Mouse (Mus musculus) c-Kit-positive CD71-positive TER-119-negative erythroid progenitor cells, embryonic 14.5 days (primary cell): ENCODE data around the gene Gas1.

Experiments used
- DNase-seq: peaks from one replicate; pipeline ENCODE4 v3.0.0-alpha.2; 2013; ENCODE audit warnings: low read depth

Gene Gas1

DNA sequence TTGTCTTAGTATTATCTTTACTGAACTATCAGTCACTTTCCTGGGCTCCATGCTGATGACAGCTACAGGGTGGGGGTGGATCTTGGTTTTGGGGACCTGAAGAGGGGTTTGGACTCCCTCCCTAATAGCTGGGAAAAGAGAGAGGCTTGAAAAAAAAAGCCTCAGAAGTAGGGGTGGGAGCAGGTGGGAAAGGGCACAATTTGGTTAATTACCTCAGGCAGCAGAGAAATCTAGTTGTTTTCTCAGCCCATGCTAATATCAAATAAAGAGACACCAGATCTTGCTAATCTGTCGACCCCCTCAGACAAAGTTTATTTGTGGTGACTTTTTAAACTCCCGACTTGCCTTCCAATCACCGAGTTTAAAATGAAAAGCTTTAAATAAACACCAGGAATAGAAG lies 4.0 kb downstream of the Gas1 start:
- no peak for DNase-seq

DNA sequence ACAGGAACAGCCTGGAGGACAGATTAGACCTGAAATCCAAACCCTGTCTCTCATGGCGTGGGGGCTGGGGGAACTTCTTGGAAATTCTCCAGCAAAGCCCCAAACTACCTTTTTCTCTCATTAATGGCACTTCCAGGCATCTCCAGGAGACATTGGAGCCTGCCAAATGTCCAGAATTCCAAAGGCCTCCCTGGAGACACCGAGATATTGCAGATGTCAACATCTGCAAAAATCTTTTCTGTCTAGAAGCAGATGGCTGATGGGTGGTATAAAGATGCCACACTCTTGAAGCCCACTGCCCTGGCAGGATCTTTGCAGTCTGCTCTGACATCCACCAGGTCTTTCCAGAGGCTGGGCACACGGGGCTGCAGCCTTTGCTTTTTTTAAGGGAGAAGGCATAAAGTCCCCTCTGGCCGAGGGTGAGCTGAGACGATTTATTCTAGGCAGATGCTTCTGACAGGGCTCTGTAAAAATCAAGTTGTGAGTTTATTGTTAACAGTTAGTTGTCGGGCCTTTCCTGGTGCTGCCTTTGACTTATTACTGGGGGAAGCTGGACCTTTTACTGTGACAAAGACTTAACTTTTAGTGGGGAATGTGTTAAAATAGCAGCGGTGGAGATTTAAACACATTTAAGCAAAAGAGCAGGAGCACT lies 4.7 kb downstream of the Gas1 start:
- no peak for DNase-seq

DNA sequence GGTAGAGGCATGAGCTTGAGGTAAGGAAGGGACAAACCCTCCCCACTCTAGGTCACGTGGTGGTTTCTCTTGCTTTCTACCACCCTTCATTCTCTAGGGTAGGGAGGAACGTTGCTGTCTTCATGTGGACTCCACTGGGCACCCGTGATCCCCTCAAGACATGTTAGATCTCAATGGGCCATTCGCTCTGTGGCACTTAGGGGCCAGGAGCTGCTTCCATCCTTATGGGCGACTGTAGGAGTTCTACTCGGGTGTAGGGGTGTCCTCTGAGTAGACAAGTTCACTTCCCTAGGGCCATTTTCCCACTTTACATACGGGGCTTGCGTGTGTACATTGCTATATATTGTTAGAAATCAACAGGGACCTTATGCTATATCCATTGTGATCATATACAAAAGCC lies 5.4 kb downstream of the Gas1 start:
- DNase-seq, result no peak

DNA sequence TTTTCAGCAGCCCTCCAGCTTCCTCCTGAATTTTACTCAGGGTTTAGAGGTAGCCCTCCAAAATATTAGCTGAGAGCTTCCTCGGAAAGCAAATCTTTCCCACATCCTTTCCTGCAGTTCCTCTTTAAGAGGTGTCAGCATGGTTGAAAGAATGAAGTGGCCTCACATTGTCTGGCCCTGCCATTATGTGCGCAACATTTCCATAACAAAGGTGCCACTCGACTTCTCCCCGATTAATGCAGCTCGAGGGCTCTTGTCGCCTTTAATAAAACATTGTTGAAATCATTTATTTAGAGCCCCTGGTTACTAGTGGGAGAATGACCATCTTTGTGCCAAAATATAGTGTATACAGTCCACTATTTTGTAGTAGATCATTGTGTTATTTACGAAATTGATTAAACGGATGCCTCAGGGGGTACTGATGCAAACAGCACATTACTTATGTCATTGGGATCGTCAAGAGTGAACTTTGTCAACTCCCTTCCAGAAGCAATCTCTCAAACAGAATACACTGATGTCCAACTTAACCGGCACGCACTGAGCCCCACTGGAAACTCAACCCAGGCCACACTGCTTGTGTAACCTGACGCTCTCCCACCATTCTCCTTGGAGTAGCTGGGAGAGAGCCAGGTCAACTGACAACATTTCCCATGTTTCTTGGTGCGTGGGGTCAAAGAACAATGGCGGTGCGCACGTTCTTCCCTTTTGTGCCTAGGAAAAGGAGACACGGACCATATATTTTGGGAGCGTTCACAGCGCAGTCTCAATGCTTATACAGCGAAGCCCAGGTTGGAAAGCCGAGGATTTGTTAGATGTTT lies 6.1 kb downstream of the Gas1 start:
- no peak for DNase-seq

DNA sequence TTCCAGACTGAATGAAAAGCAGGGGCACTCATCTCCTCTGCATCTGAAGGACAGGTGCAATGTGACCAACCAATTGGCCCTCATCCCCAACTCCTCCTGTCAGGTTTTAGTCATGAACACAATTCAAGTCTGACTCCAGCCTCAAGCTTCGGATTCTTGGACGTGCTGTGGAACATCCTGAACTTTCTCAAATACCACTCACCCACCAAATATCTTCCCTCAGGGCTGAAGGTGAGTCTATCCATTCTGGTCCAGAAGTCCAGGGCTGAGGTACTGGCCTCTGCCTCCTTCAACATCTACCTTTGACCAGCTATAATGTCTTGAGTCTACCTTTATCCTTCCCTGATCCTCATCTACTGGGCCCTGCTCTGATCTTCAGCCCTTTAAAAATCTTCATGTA lies 8.1 kb downstream of the Gas1 start:
- no peak for DNase-seq

DNA sequence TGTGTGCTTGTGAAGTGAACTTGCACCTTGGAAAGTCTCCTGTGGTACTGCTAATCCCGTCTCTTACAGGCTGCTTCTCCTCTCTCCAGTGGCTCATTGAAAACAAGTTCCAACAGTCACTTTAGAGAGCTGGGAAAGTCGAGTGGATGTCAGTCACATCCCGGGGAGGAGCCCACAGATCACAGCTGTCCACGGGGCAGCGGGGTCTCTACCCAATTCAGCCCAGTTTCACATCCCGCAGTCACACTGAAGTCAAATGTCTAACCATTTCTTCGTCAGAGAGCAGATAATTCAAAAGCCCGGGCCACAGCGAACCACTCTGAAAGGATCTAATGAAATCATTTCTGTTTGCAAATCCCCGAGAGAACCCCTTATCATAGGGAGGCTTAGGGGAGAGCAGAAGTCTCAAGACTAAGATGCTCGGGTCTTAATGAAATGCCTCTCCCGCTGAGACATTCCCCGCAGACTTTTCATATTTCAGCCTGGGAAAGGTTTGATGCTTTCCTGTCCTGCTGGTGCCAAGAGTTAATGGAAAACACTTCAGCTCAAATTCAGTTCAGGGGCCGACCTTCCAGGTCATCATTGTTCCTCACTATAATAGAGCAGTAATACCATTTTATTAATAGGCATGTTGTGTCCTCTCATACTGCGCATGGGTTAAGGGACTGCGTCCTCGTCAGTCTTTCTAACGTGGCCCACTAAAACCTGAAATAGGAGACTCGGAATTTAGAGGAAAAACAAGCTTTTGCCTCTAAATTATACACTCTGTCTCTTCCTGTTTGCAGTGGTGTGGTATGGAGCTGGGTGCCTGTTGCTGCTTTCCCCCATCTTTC lies 20.7 kb downstream of the Gas1 start:
- DNase-seq, result no peak

DNA sequence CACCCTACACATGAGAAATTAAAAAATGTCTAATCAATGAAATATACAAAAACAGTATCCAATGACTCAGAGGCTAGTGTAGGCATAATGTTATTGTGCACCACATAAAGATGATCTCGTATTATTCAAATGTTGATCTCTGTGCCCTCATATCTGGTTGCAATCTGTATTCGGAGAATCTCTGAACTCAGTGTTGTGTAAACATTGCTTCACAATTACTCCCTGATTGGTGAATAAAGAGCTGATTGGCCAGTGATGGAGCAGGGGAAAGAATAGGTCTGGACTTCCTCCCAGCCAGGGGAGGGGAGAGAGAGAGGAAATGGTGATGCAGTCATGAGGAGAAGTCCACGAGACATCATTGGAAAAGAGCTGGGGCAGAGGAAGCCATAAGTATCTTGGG lies 23.0 kb downstream of the Gas1 start:
- DNase-seq, result no peak

DNA sequence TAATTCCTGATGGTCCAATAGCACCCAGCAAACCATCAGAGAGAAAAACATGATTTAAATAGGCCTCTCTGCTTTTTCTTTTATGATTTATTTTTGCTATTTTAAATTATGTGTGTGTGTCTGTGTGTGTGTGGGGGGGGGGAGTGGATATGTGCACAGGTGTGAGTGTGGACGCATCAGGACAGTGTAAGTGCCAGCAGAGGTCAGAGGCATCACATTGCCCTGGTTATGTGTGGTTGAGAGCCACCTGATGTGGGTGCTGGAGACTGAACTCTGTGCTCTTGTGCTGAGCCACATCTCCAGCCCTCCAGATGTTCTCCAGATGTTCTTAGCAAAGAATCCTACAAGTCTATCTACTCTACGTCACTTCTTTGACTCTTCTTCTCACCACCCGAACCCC lies 28.9 kb downstream of the Gas1 start:
- DNase-seq, result no peak

DNA sequence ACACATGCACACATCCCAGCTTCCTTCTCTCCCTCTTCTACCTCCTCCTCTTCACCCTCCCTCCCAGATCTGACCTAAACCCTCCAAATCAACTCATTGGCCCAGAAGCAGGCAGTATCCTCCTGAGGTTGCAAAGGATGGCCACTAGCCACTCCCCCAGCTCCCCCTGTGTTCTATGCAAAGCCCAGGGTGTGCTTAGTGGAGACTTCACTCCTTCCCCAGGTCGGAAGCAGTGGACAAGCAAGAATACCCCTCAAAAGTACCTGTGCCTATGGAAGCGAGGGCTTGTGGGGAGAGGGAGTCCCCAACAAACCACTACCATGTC lies 29.3 kb downstream of the Gas1 start:
- DNase-seq, result no peak

DNA sequence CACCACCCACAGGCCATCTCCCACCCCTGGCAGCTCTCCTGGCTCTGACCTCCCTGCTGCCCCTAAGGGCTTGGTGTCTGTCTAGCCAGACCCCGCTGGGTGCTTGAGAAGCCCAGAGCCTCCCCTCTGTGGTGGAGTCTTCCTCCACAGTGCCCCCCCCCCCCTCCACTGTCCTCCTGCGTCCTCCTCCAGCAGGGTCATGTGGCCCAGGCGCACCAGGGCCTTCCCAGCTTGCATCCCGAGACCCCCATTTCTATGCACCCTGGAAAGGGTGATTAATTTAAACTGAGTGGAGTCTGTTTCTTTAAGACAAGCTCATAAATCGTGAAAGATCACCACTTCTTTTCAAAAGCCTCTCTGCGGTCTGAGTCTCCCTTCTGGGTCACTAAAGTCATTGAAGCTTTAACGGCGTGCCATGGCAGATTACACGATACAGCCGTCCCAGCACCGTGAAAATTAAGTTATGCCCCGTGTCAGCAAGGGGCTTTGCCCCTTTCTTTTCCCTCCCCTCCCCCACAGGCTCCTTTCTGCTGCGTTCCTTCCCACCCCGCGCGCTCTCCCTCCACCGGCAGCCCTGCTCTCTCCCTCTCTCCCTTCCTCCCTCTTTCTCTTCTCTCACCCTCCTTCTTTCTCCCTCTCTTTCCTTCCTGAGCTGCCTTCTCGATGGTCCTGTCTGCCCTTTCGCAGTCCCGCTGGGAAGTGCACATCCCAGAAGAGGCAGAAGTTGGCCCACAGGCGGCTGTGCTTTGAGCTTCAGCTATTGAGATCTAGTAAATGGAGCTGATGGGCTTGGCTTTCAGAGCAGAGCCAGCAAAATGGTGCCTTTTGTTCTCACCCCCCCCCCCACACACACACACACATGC lies 29.9 kb downstream of the Gas1 start:
- no peak for DNase-seq

DNA sequence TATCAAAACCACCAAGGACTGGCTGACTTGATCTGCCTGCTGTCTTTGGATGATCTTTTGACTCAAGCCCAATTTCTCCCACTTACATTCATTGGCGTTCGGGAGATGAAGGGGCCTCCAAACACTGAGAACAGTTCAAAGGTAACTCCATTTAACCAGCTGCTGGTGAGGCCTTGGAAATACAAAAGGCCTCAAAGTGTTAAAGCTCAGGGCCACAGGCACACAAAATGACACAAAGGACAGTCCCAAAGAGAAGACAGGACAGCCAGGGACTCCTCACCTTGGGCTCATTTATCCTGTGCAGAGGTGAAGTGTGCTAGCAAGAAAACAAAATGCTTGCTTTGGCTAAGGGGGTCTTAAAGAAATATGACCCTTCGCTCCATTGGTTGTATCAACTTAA lies 30.9 kb downstream of the Gas1 start:
- DNase-seq, result no peak

DNA sequence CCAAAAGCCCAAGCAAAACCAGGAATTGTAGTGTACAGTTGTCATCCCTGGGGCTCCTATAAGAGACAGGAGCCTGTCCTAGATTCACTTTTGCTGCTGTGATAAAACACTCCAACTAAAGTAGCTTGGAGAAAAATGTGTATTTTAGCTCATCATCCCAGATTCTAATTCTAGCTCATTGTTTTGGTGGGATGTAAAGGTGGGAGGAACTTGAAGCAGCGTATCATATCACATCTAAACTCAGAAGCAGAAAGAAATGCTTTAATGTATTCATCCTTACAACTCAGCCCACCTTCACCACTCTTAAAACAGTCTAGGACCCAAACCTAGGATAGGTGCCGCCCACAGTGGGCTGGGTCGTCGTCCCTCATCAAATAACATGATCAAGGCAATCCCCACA lies 40.2 kb downstream of the Gas1 start:
- no peak for DNase-seq

DNA sequence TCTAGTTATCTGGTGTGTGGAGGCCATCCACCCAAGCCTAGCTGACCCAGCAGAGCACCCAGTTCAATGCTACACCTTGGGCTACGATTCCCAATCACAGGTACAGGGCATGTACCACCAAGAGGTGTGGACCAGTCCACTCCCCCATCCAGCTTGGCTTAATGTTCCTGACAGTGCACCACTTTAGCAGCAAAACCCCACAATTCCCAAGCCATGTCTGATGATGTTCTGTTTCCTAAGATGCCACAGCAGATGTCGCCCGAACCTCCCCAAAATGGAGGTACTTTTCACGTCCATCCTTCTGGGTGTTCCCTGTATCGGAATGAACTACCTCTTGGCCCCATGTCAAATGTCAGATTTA lies 42.7 kb downstream of the Gas1 start:
- DNase-seq, result no peak

DNA sequence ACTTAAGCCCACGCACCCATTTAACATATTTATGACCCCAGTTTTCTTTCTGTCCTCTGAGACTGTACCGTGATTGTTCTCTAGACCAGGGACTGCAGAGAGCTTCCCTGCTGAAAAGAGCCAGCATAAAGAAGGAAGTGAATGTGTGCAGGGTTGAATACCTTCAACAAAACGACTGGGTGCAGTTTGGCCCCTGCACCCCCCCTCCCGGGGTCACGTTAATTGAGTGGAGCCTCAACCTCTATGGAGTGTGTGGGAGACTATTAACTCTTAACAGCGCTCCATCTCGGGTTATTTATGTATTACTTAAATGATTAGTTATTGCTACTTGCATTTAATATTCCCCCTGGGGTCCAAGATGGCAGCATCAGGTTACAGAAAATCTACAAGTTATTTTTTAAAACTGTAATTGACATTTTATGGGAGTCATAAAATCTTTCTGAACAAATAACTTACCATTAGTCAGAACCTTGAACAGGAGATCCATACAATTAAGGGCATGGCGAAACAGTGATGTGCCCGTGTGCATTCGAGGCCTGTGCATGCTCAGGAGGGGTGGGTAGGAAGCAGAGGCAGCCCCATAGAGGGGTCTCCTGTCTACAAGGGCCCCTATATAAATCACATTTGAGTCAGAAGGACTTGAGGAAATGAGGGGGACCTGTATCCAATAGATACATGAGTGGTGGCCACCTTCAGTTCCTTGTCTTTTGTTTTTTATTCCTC lies 43.3 kb downstream of the Gas1 start:
- DNase-seq, result no peak

DNA sequence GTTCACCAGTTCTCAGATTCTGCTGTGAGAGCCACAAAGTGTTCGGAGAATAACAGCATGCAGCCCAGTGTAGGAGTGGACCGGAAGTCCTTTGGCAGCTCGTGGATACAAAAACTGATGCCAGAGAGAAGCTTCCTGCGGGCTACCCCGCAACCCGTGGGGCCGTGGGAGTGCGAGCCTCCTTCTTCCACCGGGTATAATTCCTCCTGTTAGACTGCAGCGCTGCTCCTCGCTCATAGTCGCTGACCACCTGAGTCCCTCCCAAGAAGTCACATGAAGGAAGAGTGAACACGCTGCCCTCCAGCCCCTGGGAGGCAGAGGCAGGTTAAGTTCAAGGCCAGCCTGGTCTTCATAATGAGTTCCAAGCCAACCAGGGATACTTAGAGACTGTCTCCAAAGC lies 45.4 kb downstream of the Gas1 start:
- DNase-seq, result no peak

DNA sequence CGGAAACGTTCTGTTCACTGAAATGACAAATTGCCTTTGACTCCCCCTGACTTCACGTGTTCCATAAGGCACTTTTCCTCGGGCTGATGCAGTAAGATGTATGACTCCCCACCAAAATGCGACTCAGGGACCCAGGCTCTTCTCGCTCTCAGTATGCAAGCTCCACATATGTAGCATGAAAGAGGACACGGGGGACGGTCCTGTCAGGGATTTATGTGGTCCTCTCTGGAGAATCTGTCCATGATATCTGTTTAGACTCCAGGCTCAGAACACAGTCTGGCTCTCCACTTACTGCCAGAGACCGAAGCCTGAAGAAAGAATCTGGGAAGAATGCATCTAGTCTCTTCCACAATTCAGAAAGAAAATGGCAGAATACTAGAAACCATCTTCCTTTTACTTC lies 47.6 kb downstream of the Gas1 start:
- no peak for DNase-seq

DNA sequence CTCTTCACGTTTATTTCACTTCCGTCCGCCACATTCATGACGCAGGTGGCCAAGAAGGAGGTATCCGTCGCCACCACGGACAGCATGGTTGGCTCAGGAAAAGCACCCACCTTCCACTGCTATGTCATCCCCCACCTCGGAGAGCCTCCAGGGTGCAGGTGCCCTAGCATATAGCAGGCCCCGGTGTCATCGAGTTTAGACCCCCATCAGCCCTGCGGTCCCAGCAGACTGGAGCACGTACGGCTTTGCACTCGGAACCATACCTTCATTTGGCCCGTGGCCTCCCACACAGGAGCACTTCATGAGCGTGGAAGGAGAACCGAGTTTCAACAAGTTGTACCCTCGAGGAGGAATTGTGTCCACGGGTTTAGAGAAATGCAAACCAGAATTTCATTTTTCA lies 50.8 kb downstream of the Gas1 start:
- DNase-seq, result no peak

DNA sequence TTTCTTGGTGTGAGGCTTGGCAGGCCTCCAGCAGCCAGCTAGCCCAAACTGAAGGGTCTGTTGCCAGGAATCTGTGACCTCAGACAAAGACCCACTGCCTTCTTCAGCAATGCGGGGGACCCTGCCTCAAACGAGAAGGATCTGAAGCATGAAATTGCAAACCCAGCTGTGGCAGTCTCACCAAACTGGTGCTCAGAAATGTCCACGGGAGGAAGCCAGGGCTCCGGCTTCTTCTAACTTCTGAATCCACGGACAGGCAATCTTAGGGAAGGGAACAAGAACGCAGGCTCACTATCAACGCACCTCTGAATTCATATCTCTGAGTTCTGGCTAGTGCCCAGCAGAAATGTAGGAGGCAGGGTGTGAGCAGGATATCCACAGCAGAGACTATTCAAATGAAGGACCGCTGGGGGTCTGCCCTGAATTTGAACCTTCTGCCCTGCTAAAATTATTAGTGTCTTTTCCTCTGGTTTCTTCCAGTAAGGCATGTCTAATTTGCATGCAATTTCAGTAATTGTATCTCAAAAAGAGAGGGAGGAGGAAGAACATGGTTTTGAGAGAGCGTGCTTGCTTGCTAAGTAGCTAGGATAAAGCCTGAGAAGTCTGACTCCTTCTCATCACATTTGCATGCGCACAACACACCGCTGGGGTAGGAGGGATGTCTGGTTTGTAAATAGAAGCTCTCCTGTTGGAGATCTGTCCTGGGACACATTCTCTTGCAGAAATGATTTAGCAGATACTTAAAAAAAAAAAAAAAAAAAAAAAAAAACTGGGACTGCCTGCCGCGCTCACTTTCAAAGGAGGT lies 51.5 kb downstream of the Gas1 start:
- no peak for DNase-seq

DNA sequence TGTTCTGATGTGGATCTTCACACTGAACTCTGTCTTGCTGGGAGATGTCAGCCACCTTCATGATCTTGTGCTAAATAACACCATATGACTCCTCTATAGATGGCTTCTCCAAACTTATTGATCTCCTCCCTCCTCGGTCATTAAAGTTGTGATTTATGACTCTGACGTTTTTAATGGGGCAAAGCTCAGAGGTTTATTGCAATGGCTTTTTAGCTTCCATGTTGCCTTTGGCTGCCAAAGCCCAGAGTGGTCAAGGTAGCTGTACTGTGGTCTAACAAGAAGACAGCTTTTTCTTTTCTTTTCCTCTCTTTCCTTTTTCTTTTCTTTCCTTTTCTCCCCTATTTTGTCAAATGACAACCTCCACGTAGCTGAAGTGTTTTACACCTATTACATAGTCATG lies 52.1 kb downstream of the Gas1 start:
- DNase-seq, result no peak

DNA sequence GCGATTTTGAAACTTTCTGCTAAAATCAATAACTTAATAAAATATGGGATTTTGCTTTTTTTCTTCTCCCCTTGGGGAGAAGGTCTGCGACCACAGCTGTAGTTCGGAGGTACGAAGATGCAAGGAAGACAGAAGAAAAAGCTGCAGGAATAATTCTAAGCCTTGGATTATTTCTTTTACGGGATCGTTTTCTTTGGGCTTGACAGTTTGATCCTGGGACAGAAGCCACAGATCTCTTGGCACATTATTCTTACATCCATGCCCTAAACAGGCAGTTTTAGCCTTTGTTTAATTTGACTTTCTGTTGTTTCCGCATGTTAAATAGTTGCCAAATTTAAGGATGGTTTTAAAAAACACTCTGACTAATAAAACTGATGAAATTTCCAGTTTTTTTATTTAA lies 52.7 kb downstream of the Gas1 start:
- no peak for DNase-seq
